Mouse (Mus musculus): ENCODE measurements around the gene Epha8.

GRCm38 (mm10) chr4:136919526-136919925, 37.1 kb downstream of the Epha8 start:
- TF ChIP-seq CTCF (IDR thresholded peaks at IDR 0.05; ENCODE audit: control insufficient read depth, insufficient read depth, insufficient read length) (no peak), MAX (IDR thresholded peaks at IDR 0.05) (no peak), USF1 (IDR thresholded peaks at IDR 0.05; ENCODE audit: low read depth) (no peak), MYOD1 (IDR thresholded peaks at IDR 0.05; ENCODE audit: control insufficient read depth, insufficient read length, low read depth) (no peak), CEBPB (IDR thresholded peaks at IDR 0.05; ENCODE audit: low read depth) (no peak)
